Mouse (Mus musculus) gastrocnemius, postnatal 10 days (tissue): ENCODE results near the gene Gne. TPM values are rescaled to one million over a fixed set of nuclear protein-coding genes. Genes with fewer than 3 reads are reported as not detected.

Source experiments
- DNase-seq: peaks from one replicate; pipeline ENCODE4 v3.0.0; 2021; ENCODE audit warnings: mixed read lengths
- long read RNA-seq, 2 experiments: library from polyadenylated mRNA; stranded (forward); transcript quantifications; one replicate each; pipeline ENCODE4 v2.0.0; 2021
- total RNA-seq, 2 experiments: library from RNA; stranded (reverse); gene quantifications; 2 replicates each; pipeline ENCODE4 v1.2.3; 2021

The Gne gene
- 10 to 100 TPM; 17.1 to 24.3 TPM for total RNA-seq
- long read RNA-seq, experiment 1, transcript Gne-202 (12 exons, 2,920 nt): major isoform, 22 of 29 reads
- long read RNA-seq, experiment 1, partial matches to known transcripts: 2 of 29 reads
- long read RNA-seq, experiment 1, other reads (novel, unspliced or antisense): 5 of 29 reads
- long read RNA-seq, experiment 2, transcript Gne-202 (12 exons, 2,920 nt): major isoform, 5 of 13 reads
- long read RNA-seq, experiment 2, partial matches to known transcripts: 3 of 13 reads
- long read RNA-seq, experiment 2, other reads (novel, unspliced or antisense): 5 of 13 reads

DNA sequence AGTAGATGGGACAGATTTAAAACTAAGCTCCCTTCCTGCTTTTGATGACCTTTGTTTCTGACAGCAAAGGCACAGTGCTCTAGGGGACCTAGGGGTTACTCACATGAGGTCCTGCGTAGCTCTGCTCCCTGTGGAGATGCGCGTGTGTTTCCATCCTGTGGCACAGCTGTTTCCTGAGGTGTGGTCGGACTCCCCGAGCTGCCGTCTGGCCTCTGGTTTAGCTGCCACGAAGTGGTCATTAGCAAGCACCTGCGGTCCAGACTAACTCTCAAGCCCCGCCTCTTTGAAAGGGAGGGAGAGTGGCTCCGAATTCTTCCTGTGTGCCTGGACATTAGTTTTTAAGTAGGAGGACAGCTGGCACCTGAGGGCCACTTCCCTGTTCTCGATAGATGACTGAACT is at the start of gene Gne:
TSS of gene Gne (minus strand) at position 233 of the 400 bp plus-strand sequence.
- DNase-seq: no peak

DNA sequence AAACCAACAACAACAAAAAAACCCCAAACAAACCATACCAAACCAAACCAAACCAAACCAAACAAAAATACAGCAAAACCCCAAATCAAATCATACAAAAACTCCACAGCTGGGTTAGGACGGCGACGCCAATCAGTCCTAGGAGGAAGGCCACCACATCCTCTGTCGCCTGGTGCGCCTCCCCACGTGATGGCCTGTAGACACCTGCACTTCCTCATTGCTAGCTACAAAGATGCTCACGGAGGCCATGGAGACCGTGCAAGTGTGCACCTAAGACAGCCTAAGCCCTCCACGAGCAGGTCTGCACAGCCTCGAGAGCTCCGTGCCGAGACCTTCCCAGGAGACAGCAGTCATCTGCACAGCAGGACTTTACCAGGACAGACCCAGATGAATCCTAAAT is 42.8 kb upstream of the Gne start:
- no peak for DNase-seq

DNA sequence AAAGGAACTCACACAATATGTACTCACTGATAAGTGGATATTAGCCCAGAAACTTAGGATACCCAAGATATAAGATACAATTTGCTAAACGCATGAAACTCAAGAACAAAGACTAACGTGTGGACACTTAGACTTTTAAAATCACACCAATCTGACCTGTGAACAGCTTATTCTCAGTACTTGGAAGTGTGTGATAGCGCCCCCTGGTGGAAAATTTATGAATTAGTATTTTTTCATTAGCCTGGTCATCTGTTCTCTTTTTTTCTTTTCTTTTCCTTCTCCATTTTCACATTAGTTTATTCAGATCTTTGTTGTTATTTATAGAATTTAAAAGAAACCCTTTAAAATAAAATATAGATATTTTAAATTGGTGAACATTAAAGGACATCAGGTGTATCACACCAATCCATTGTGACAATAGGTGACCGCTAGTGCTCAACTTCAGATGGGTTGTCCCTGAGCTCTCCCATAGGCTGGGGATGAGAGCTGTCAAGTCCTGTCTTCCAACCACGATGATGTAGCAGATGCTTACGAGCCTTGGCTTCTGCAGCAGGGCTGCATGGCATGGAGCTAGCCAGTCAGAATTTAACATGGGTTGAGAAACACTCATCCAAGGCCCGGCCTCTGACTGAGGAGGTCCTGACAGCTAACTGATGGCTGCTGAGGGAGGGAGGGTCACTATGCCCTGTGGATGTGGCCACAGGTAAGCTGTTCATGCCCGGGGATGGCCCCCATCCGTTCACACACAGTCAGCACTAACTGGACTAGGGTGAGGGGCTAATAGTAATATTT is 35.6 kb upstream of the Gne start:
- no peak for DNase-seq

DNA sequence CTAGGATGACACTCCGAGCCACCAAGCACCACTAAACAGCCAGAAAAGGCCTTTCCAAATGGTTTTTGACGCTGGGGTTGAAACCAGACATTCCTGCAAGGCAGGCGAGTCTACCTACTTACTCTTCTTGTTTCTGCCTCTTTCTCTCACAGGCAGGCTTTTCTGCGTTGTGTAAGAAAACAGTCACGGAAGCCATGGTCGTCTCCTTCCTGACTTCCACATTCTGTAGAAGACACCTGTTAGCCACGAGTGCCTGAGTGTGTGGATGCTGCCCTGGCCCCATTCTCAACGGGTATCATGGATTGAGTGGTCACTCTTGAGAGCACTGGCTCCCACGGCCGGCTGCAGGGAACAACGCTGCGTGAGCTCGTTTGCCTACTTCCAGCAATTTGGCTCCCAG is 31.1 kb upstream of the Gne start:
- no peak for DNase-seq

DNA sequence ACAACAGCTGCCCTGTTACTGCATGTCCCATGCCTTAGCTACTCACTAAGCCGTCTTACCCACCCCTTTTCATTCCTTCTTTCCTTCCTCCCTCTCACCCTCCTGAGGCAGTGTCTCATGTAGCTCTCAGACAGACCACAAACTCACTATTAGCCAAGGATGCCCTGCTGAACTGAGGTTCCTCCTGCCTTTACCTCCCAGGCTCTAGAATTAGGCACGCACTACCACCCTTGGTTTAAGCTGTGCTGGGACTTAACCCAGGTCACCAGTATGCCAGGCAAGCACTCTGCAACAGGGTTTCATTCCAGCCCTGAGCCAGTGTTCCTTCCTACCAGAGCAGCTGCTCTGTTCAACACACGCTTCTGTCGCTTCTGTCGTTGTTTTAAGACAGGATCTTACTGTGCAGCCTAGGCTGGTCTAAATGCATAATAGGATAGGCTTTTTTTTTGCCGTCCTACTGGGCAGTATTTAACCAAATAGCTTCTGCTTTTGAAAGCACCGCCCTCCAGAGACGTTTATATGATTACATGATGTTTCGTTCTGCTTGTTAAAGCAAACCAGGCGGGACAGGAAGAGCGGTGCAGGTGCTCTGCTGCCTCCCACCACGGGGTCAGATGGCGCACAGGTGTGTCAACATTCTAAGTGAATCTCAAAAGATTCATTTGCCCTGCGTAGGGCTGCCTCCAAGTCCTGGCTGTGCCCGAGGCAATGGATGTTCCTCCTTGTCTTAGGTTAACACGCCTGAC is 29.6 kb upstream of the Gne start:
- no peak for DNase-seq

DNA sequence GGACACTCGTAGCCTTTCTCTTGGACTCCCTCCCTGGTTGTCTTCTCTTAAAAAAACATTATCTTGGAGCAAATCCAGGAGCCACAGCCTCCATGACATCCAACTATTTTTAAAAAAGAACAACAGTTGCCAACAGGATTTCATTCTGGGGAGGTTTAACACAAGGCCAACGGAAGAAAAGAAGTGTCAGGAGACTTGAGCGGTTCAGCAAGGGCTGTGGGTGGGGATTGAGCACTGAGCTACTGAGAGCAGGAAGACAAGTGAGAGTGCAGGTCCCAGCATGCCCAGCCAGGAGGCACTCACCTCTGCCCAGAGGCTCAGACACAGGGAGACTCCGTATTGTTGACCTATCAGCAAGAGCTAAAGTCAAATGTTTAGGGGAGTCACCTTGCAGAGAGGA is 28.8 kb upstream of the Gne start:
- DNase-seq: no peak

DNA sequence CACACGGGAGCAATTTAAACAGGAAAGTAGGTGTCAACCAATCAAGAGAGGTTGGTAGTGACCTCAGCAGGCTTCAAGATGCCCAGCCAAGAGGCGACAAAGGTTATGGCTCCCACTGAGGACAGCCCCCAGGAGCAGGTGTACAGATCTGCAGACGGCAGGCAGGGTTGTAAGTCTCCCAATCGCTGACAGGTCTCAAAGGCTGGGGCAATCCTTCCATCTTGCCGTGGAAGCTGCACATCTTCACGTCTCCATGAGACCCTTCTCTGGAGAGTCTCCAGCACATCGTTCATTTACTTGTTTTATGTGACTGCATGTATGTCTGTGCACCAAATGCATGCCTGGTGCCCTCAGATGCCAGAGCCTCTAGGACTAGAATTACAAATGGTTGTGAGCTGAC is 26.8 kb upstream of the Gne start:
- no peak for DNase-seq

DNA sequence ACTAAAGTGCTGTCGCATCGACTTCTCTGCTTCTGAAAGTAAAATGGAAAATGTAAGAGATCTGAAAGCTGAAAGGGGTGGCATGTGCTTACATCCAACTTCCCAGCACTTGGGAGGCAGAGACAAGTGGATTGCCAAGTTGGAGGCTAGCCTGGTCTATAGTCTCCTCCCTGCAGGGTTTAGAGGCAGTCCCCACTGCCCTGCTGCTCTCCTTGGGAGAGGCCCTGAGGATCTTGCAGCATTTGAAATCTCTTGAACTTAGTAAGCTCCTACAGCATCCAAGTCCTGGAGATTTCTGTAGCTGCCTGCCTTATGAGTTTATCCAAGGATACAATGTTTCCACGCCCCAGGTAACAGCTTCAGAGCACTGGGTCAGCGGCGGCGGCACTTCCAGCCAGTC is 24.3 kb upstream of the Gne start:
- no peak for DNase-seq

DNA sequence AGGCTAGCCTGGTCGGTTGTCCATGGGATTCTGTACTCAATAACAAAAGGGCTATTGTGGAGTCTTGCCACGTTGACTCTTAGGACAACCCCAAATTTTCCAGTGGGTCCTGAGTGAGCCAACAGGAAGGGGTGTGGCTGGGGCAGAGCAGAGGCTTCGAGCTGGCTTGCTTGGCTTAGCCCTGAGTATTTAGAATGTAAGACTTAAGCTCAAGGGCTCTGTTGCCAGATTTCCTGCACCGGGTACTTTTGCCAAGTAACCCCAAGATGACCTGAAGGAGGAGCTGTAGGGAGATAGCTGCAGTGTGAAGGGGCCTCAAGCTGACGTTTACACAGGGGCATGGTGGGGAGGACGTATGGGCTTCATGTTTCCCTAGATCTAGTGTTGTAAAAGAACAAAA is 23.4 kb upstream of the Gne start:
- no peak for DNase-seq

DNA sequence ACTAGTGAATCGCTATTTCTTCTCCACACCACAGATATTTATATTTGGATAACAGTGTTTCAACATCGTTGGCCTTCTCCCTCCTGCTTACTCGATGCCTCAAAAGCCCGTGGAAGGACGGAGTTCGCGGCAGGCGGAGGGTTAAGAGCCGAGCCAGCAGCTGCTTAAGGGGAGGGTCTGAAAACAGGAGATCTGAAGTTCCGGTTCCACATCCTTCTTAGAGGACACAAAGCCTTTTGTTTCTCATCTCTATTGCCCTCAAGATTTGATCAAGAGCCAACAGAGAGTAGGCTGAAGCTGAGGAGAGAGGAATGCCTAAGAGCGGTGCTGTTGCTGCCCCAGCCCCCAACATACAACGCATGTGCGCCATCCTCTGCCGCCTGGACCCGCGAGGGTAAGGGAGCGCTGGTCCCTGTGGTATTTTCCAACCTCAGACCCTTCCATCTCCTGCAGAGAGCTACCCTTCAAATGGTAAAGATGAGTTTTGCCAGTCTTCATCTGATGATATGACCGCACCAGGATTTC is 22.4 kb upstream of the Gne start:
- no peak for DNase-seq

DNA sequence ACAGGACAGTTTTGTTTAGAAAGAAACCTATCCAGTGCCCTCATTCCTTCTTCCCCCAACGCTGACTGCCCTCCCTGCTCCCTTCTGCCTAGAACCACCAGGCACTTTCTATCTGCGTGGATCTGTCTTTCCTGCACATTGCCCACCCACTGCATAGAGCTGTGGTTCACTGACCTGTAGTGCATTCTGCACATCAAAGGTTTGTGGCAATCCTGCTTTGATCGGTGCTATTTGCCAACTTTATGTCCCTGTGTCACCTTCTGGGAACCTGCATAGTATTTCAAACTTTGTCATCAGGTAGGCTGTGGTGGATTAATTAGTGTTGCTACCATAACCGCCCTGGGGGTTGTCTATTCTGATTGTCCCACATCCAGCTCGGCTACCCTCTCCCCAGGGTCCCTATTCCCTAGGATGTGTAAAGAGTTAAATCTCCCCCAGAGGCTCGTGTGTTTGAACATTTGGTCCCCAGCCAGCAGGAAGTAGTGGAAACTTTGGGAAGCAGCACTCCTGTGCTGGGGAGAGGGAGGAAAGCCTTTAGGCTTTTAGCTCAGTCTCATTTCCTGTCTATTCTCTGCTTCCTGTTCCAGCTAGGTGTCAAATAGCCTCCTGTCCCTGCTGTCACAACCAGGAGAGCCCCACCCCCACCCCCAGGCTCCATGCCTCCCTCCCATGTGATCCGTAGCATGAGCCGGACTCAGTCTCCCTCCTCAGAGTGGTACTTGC is 20.4 kb upstream of the Gne start:
- no peak for DNase-seq

DNA sequence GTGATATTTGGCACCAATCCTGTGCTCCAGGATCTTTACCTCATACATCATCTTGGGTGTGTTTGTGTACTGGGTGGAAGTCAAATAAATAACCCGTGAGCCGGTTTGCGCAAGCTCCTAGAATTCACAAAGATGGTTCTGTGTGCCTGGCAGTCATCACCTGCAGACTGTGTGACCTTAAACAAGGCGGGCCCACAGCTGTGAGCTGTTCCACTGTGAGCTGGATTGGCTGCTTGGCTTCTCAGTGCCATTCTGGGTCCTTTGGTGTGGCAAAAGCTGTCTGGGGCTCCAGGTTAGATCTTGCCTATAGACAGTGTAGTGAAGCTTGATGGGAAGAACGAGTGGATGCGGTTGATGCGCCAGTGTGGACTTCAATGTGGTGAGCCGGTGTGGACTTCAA is 19.6 kb upstream of the Gne start:
- DNase-seq: no peak

DNA sequence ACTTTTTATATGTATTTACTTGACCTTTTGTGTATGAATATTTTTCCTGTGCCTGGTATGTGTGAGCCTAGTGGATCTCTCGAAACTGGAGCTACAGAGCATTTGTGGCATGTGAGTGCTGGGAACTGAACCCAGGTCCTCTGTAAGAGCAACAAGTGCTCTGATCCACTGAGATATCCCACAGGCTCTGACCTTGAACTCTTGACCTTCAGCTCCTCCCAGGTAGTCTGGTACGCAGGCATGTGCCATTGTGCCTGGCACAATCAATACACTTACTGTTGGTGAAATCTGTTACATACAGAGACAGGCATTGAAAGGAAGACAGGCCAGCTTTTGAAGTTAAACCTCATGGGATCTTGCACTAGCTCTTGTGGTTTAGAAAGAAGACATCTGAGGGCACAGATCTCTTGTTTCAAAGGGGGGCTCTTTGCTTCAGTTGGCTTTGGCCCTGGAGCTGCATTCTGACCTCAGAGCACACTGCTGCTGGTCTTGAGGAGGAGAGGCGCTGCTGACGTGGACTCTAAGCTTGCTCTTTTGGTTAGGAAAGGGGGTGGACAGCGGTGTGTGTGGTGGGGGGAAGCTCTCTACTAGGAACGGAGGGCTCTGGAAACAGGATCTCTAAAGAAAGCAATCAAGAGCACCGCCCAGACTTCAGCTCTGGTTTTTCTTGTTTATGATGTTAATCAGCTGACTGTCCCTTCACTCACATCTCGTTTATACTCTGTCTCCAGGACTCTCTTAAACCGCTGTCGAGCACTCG is 13.8 kb upstream of the Gne start:
- no peak for DNase-seq

DNA sequence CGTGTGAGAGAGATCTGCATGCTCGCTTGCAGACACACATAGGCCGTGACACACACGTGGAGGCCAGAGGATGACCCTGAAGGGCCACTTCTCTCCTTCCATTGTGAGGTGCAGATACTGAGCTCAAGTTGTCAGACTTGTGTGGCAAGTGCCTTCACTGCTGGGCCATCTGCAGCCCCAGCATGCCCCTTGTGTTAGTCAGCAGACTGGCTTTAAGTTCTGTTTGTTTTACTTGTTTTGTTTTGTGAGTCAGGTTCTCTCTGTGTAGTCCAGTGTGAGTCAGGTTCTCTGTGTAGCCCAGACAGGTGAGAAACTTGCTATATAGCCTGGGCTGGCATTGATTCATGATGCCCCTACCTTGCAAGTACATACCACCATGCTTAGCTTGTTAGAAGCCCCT is 10.5 kb upstream of the Gne start:
- no peak for DNase-seq

DNA sequence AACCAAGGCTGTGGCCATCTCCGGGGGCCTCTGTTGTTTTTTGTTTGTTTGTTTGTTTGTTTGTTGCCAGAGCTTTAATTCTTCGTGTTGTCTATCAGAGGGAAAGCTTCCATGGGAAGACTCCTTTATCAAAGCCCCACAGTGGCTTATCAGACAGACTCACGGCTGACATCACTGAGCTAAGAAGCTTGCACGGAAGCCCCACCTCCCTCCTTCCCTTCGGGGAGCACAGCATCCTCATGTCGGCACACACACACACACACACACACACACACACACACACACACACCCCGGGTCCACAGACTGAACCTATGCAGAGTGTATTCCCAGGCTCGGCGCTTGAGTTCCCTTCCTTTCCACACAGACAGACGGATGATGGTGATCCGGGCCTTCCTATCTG is 8.4 kb upstream of the Gne start:
- DNase-seq: no peak

DNA sequence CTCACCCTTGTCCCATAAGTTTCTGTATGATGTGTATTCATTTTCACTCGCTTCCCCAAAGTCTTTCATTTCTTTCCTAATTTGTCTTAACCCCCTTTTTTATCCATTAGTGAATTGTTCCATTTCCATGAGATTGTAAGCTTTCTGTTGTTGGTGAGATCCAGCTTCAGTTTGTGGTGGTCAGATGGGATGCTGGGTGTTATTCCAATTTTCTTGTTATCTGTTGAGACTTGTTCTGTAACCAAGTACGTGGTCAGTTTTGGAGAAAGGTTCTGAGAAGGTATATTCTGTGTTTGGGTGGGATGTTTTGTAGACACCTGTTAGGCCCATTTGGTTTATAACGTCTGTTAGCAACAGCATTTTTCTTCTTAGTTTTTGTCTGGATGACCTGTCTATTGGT is 1.6 kb upstream of the Gne start:
- no peak for DNase-seq

DNA sequence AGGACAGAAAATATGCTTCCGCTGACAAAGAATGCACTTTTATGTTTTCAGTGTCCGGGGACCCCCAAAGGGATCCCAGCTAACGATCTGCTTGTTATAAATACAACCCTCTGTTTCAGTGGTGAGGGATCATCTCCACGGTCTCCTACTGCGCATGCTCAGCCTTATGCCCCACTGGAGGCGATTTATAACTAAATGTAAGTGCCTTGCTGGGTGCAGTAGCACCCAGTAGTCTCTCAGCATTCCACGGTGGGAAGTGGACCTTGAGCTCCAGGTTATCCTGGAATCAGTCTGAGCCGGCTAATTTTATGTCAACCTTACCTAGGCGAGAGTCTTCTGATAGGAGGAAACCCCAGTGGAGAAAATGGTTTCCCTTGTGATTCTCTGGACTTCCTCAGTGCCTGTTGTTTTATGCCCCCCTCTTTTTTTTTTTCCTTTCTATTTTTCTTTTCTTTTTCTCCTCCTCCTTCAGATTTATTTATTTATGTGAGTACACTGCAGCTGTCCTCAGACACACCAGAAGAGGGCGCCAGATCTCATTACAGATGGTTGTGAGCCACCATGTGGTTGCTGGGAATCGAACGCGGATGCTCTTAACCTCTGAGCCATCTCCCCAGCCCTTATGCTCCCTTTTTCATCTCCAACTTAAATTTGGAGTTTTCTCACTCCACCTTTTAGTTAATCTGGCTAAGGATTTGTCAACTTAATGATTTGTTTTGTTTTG is 787 bp upstream of the Gne start:
- DNase-seq: no peak

DNA sequence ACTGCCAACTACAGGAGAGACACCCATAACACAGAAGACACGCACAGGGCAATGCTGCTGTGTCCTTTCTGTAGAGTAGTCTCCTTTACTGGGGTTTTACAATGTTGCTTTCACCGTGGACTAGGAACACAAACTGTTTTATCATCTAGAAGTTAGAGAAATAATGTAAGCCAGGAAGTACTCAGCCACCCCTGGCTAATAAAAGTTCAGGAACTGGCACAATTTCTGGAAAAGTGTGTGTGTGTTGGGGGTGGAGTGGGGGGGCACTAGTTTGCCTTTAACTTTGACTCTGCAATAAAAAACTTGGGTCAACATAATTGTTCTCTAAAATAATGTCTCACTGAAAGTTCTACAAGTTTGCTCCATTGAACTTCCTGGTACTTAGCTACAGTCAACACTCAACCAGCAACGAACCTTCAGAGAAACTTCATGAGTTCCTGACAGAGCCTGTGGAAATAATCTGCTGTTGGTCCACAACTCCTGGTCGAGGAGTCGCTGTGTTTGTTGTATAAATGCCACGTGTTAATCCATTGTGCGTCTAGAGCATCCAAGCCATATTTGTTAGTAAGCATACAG is 5.5 kb downstream of the Gne start:
- no peak for DNase-seq

DNA sequence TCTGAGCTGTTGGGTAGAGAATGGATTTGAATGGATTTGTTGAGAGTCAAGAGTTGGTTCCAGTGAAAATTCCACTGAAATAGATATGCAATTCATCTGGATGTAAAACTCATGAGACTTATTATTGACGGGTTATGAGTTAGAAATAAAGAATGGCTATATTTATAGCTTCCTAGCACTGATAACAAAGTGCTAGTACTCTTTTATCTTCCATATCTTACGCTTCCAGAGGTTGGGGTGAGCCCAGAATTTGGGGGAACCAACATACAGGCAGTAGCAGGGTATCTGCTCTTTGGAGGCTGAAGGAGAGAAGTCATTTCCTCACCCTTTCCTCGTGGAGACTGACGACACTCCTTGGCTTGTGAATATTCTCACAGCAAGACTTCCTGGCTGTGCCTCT is 9.6 kb downstream of the Gne start:
- no peak for DNase-seq

DNA sequence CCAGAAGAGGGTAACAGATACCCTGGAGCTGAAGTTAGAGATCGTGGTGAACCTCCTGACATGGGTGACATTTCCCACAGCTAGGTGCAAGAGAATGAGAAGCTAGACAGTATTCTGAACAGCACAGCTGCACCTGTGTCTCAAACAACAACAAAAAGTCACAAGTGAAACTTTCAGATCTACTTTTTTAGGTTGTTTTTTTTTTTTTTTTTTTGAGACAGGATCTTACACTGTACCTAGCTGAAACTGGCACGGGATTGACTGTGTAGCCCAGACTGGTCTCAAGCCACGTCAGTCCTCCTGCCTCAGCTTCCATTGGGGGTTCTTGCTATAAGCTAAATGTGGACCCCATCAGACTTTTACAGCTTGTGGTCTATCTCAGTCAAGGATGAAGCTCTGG is 10.2 kb downstream of the Gne start:
- DNase-seq: no peak
